Mouse (Mus musculus) cerebellum, adult 2 months (tissue): ENCODE results near the gene Rad51b.

Experiments used
- CTCF ChIP-seq: fragments of 200-500 bp; IDR thresholded peaks from 2 replicates; pipeline ENCODE4 v1.5.1; 2011; ENCODE audit warnings: low read depth, mild to moderate bottlenecking, control low read depth, low read length, moderate library complexity, borderline replicate concordance; ENCODE audit not compliant: insufficient read depth
- POLR2A ChIP-seq: fragments of 200-500 bp; IDR thresholded peaks from 2 replicates; pipeline ENCODE4 v1.6.1; 2011; ENCODE audit warnings: low read length, control low read depth, borderline replicate concordance; ENCODE audit not compliant: insufficient read depth

DNA sequence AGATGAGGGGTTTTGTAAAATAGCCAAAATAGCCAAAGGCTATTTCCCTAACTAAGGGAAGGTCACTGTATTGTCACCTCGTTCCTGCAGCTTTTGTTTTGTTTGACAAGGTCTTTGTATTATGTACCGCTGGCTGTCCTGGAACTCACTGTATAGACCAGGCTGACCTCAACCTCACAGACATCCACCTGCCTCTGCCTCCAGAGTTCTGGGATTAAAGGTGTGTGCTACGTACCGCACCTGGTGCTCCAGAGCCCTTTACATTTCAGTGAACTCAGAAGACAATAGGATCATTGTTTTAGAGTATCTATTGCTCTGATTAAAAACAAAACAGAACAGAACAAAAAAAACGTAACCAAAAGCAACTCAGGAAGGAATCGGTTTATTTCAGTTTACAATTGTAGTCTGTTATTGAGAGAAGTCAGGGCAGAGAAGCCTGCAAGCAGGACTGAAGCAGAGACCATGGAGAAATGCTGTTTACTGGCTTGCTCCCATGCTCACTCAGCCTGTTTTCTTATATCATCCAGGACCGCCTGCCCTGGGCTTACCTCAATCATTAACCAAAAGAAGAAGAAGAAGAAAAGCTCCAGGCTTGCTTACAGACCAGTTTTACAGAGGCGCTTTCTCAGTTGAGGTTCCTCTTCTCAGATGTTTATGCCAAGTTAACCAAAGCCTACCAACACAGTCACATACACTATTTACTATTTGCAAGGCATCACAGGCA is 251.7 kb downstream of the Rad51b start:
- TF ChIP-seq POLR2A (no peak), CTCF (no peak)
